19 mouse cellular contexts compared by ENCODE assay signal in genomic region chr14:120164184-120164583, GRCm38 (mm10).
"Had no signal": no experiment of that assay in that cellular context is flagged by ENCODE, and none has a peak within 500 bp of the region (broad histone marks: within the 10 kb centered on the region; RNA-seq: fewer than 3 reads in every experiment).

No protein-coding gene starts in this region.

- DNase-seq: kidney, adult 18-20 months; kidney, adult 9 months; kidney, postnatal 25 days; layer of hippocampus, adult 9-11 months; liver, embryonic 13.5 days; lung, embryonic 14.5 days; retina, postnatal 1 day; right cerebral cortex, postnatal 25 days; spleen, adult 18-20 months; thymus, adult 18-20 months; thymus, postnatal 36 days had no signal

- ATAC-seq: midbrain, embryonic 13.5 days; midbrain, embryonic 16.5 days had no signal

- H3K4me2 ChIP-seq: liver, embryonic 13.5 days; lung, embryonic 14.5 days; midbrain, embryonic 13.5 days; neural tube, embryonic 13.5 days had no signal

- H3K36me3 ChIP-seq: liver, embryonic 13.5 days; midbrain, embryonic 10.5 days; midbrain, embryonic 13.5 days; neural tube, embryonic 13.5 days had no signal

- H3K27me3 ChIP-seq: liver, embryonic 13.5 days; megakaryocyte, embryonic 14.5 days; midbrain, embryonic 13.5 days; neural tube, embryonic 13.5 days had no signal

- H3K27ac ChIP-seq: kidney, postnatal 0 days; layer of hippocampus, adult 2 months; liver, embryonic 13.5 days; midbrain, embryonic 10.5 days; midbrain, embryonic 13.5 days; neural tube, embryonic 13.5 days had no signal

- H3K9me3 ChIP-seq: liver, embryonic 13.5 days; midbrain, embryonic 10.5 days; midbrain, embryonic 13.5 days; neural tube, embryonic 13.5 days had no signal

- H3K9ac ChIP-seq: liver, embryonic 13.5 days; lung, embryonic 14.5 days; midbrain, embryonic 13.5 days; neural tube, embryonic 13.5 days had no signal

- H3K4me3 ChIP-seq: layer of hippocampus, adult 2 months; liver, embryonic 13.5 days; megakaryocyte, embryonic 14.5 days; midbrain, embryonic 10.5 days; midbrain, embryonic 13.5 days; myocyte; neural tube, embryonic 13.5 days had no signal

- H3K4me1 ChIP-seq: liver, embryonic 13.5 days; megakaryocyte, embryonic 14.5 days; midbrain, embryonic 10.5 days; midbrain, embryonic 13.5 days; neural tube, embryonic 13.5 days had no signal
